Mouse (Mus musculus) erythroblast, embryonic 14.5 days (primary cell): ENCODE data around the gene Lrrc49. TPM values are rescaled to one million over a fixed set of nuclear protein-coding genes. Genes with fewer than 3 reads are reported as not detected.

Experiments used
- H3K27me3 ChIP-seq: 2 replicates; pipeline ENCODE4 v1.6.1; 2012; ENCODE audit warnings: inconsistent platforms; ENCODE audit not compliant: control insufficient read depth
- H3K36me3 ChIP-seq: 2 replicates; pipeline ENCODE4 v1.6.1; 2012; ENCODE audit warnings: mild to moderate bottlenecking, inconsistent platforms; ENCODE audit not compliant: control insufficient read depth
- H3K4me1 ChIP-seq: 2 replicates; pipeline ENCODE4 v1.6.1; 2012; ENCODE audit warnings: inconsistent platforms; ENCODE audit not compliant: control insufficient read depth
- H3K4me3 ChIP-seq: replicated peaks from 2 replicates; pipeline ENCODE3; 2012; ENCODE audit warnings: moderate library complexity, mild to moderate bottlenecking, inconsistent platforms
- H3K9me3 ChIP-seq: 2 replicates; pipeline ENCODE4 v1.6.1; 2012; ENCODE audit warnings: low read length, inconsistent platforms, mixed read lengths; ENCODE audit not compliant: control insufficient read depth
- GATA1 ChIP-seq: IDR thresholded peaks from 2 replicates; pipeline ENCODE4 v1.6.1; 2012; ENCODE audit warnings: low read length, inconsistent platforms, mixed read lengths
- TAL1 ChIP-seq: IDR thresholded peaks from 3 replicates; pipeline ENCODE4 v1.6.1; 2012; ENCODE audit warnings: low read length, inconsistent platforms, mixed read lengths
- polyA plus RNA-seq: library from polyadenylated mRNA; stranded (reverse); fragments of >175 nt; gene quantifications from 2 replicates; pipeline ENCODE4 v1.2.3, GENCODE M21; 2012

Lrrc49 gene
- polyA plus RNA-seq, 1 experiment = 0.10 TPM

- Histone ChIP-seq H3K36me3 (no peaks in the 10 kb centered on the region), H3K9me3 (no peaks in the 10 kb centered on the region), H3K27me3 (no peaks in the 10 kb centered on the region), H3K4me1 (no peaks in the 10 kb centered on the region), H3K4me3 (no peak overlapping the region)
- no peak for TF ChIP-seq TAL1
- TF ChIP-seq GATA1 = no peak
Observed at GRCm38 (mm10) chr9:60592363-60592762, 95.6 kb downstream of the Lrrc49 start.

- no peaks in the 10 kb centered on the region for H3K9me3 ChIP-seq
- TF ChIP-seq GATA1 = no peak
- no peak for TF ChIP-seq TAL1
Observed at GRCm38 (mm10) chr9:60590871-60591624, 96.9 kb downstream of the Lrrc49 start.

GRCm38 (mm10) chr9:60588914-60589313, 99.0 kb downstream of the Lrrc49 start:
- Histone ChIP-seq H3K27me3 (no peaks in the 10 kb centered on the region), H3K4me1 (no peaks in the 10 kb centered on the region), H3K36me3 (no peaks in the 10 kb centered on the region), H3K9me3 (no peaks in the 10 kb centered on the region), H3K4me3 (no peak overlapping the region)
- TF ChIP-seq GATA1 (no peak), TAL1 (no peak)

More at GRCm38 (mm10) chr9:60590871-60591624, 96.9 kb downstream of the Lrrc49 start:
- Histone ChIP-seq H3K27me3 (no peaks in the 10 kb centered on the region), H3K36me3 (no peaks in the 10 kb centered on the region), H3K4me1 (no peaks in the 10 kb centered on the region), H3K4me3 (no peak overlapping the region)

- Histone ChIP-seq H3K4me1 (no peaks in the 10 kb centered on the region), H3K9me3 (no peaks in the 10 kb centered on the region), H3K4me3 (no peak overlapping the region), H3K36me3 (no peaks in the 10 kb centered on the region), H3K27me3 (no peaks in the 10 kb centered on the region)
- no peak for TF ChIP-seq TAL1
- TF ChIP-seq GATA1 = no peak
Observed at GRCm38 (mm10) chr9:60586920-60587319, 101.0 kb downstream of the Lrrc49 start.

- H3K36me3 ChIP-seq = no peaks in the 10 kb centered on the region
- no peak overlapping the region for H3K4me3 ChIP-seq
- H3K9me3 ChIP-seq = no peaks in the 10 kb centered on the region
- H3K4me1 ChIP-seq = no peaks in the 10 kb centered on the region
- TF ChIP-seq TAL1 = no peak
- TF ChIP-seq GATA1 = no peak
- no peaks in the 10 kb centered on the region for H3K27me3 ChIP-seq
Observed at GRCm38 (mm10) chr9:60585206-60585605, 102.8 kb downstream of the Lrrc49 start.

GRCm38 (mm10) chr9:60582553-60582952, 105.4 kb downstream of the Lrrc49 start:
- no peak for TF ChIP-seq TAL1
- TF ChIP-seq GATA1 = no peak
- Histone ChIP-seq H3K4me3 (no peak overlapping the region), H3K27me3 (no peaks in the 10 kb centered on the region), H3K4me1 (no peaks in the 10 kb centered on the region), H3K9me3 (no peaks in the 10 kb centered on the region), H3K36me3 (no peaks in the 10 kb centered on the region)

- no peaks in the 10 kb centered on the region for H3K27me3 ChIP-seq
- no peaks in the 10 kb centered on the region for H3K36me3 ChIP-seq
- no peaks in the 10 kb centered on the region for H3K9me3 ChIP-seq
- no peak for TF ChIP-seq GATA1
- TF ChIP-seq TAL1 = no peak
- no peak overlapping the region for H3K4me3 ChIP-seq
- H3K4me1 ChIP-seq = peaks cover 8% of the 10 kb centered on the region; the same call in 1 of the 2 replicates
Observed at GRCm38 (mm10) chr9:60573011-60573410, 114.9 kb downstream of the Lrrc49 start.

GRCm38 (mm10) chr9:60571725-60572124, 116.2 kb downstream of the Lrrc49 start:
- H3K27me3 ChIP-seq = no peaks in the 10 kb centered on the region
- no peak overlapping the region for H3K4me3 ChIP-seq
- H3K36me3 ChIP-seq = no peaks in the 10 kb centered on the region
- no peaks in the 10 kb centered on the region for H3K9me3 ChIP-seq
- TF ChIP-seq GATA1 (no peak), TAL1 (no peak)
- H3K4me1 ChIP-seq = peaks cover 8% of the 10 kb centered on the region; the same call in 1 of the 2 replicates

- no peak overlapping the region for H3K4me3 ChIP-seq
- H3K27me3 ChIP-seq = no peaks in the 10 kb centered on the region
Observed at GRCm38 (mm10) chr9:60571041-60571440, 116.9 kb downstream of the Lrrc49 start.

GRCm38 (mm10) chr9:60569366-60569765, 118.6 kb downstream of the Lrrc49 start:
- Histone ChIP-seq H3K27me3 (no peaks in the 10 kb centered on the region), H3K4me3 (no peak overlapping the region), H3K4me1 (peaks cover 8% of the 10 kb centered on the region; the same call in 1 of the 2 replicates), H3K9me3 (no peaks in the 10 kb centered on the region), H3K36me3 (no peaks in the 10 kb centered on the region)
- TF ChIP-seq GATA1 (no peak), TAL1 (no peak)

More at GRCm38 (mm10) chr9:60571041-60571440, 116.9 kb downstream of the Lrrc49 start:
- no peaks in the 10 kb centered on the region for H3K9me3 ChIP-seq
- H3K4me1 ChIP-seq = peaks cover 8% of the 10 kb centered on the region; the same call in 1 of the 2 replicates
- no peaks in the 10 kb centered on the region for H3K36me3 ChIP-seq
- TF ChIP-seq TAL1 = no peak
- no peak for TF ChIP-seq GATA1
